Mouse (Mus musculus): Measurements from ENCODE around the gene Smim14.

GRCm38 (mm10) chr5:65537420-65538071 is 562 bp upstream of the Smim14 start:
- TF ChIP-seq POLR2A (IDR thresholded peaks at IDR 0.05; ENCODE audit: borderline replicate concordance, control insufficient read depth, low read depth, low read length): no peak
- no peak for TF ChIP-seq CTCF (IDR thresholded peaks at IDR 0.05; ENCODE audit: control insufficient read depth, insufficient read depth, low read length)
